19 mouse cellular contexts compared by ENCODE assay signal in the genomic region with DNA sequence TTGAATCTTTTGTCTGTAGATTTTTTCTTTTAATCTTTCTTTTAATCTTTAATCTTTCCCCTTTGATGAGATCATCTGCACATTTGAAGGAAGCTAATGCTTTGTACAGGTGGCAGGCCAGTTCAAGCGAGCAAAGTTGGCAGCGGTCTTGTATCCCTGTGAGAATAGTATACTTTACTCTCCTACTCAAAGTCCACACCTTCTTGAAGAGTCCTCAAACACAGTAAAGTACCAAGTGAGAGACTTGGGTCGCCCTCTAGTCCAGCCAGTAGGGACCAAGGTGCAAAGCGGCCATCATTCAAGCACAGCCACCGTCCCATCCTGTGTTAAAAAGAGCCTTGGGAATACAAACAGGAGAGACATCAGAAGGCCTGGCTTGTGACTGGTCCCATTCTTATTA. TPM values are rescaled to one million over a fixed set of nuclear protein-coding genes. Genes with fewer than 3 reads are reported as not detected.
DNase-seq lines count a peak whose midpoint lies in the region; ATAC-seq and TF ChIP-seq lines count a peak whose summit lies in the region.
"Had no signal": no experiment of that assay in that cellular context is flagged by ENCODE, and none has a peak within 500 bp of the region (broad histone marks: within the 10 kb centered on the region; RNA-seq: fewer than 3 reads in every experiment).

No protein-coding gene starts in this region.

- no peak for DNase-seq in heart, embryonic 10.5 days (ENCODE audit: low spot score)
- no peak for DNase-seq in heart, postnatal 14 days
- DNase-seq in kidney, postnatal 10 days = peak; percentile 46
- no peak for DNase-seq in lung, embryonic 14.5 days
- peak; percentile 84 for DNase-seq in lung, postnatal 25 days (ENCODE audit: low spot score)
- DNase-seq in yolk sac, embryonic 10.5 days (ENCODE audit: low spot score) = no peak
- DNase-seq in ovary, postnatal 14 days (ENCODE audit: low spot score) = no peak
- DNase-seq: cerebellum, adult 8-10 months; layer of hippocampus, postnatal 36 days; liver, embryonic 13.5 days; right cerebral cortex, postnatal 4 days; thymus, postnatal 25 days had no signal

- no peak overlapping the region for H3K4me3 ChIP-seq in heart, embryonic 10.5 days
- H3K4me3 ChIP-seq in lung, embryonic 14.5 days (ENCODE audit: low read depth, low read length) = no peak overlapping the region
- H3K4me3 ChIP-seq: forebrain, embryonic 13.5 days; heart, embryonic 15.5 days; hindbrain, embryonic 15.5 days; liver, embryonic 13.5 days; myocyte; neural tube, embryonic 13.5 days had no signal

- H3K9ac ChIP-seq in lung, embryonic 14.5 days = no peak overlapping the region
- H3K9ac ChIP-seq: forebrain, embryonic 13.5 days; heart, embryonic 15.5 days; hindbrain, embryonic 15.5 days; liver, embryonic 13.5 days; neural tube, embryonic 13.5 days had no signal

- no peak for TF ChIP-seq CTCF in lung, embryonic 14.5 days (IDR thresholded peaks at IDR 0.05; ENCODE audit: low read depth)

- H3K4me2 ChIP-seq in lung, embryonic 14.5 days = no peak overlapping the region
- H3K4me2 ChIP-seq: forebrain, embryonic 13.5 days; heart, embryonic 15.5 days; hindbrain, embryonic 15.5 days; liver, embryonic 13.5 days; neural tube, embryonic 13.5 days had no signal

- H3K4me1 ChIP-seq in heart, embryonic 10.5 days = peaks cover 60% of the 10 kb centered on the region
- H3K4me1 ChIP-seq in lung, embryonic 14.5 days (ENCODE audit: insufficient read depth) = peaks cover 13% of the 10 kb centered on the region; the same call in 1 of the 2 replicates
- H3K4me1 ChIP-seq: liver, embryonic 13.5 days had no signal

- intact Hi-C loops in heart, postnatal 14 days (cut with DNase I) = no loop called here

- ATAC-seq in lung, embryonic 14.5 days (ENCODE audit: insufficient read depth) = no peak

- no peaks in the 10 kb centered on the region for H3K36me3 ChIP-seq in heart, embryonic 10.5 days
- H3K36me3 ChIP-seq in lung, embryonic 14.5 days (ENCODE audit: insufficient read depth) = no peaks in the 10 kb centered on the region
- H3K36me3 ChIP-seq: heart, embryonic 15.5 days; hindbrain, embryonic 15.5 days; liver, embryonic 13.5 days; neural tube, embryonic 13.5 days had no signal

- no peaks in the 10 kb centered on the region for H3K9me3 ChIP-seq in heart, embryonic 10.5 days
- no peaks in the 10 kb centered on the region for H3K9me3 ChIP-seq in lung, embryonic 14.5 days (ENCODE audit: low read depth, low read length)
- H3K9me3 ChIP-seq: forebrain, embryonic 13.5 days; heart, embryonic 15.5 days; hindbrain, embryonic 15.5 days; liver, embryonic 13.5 days; neural tube, embryonic 13.5 days had no signal

- peak overlapping the region; percentile 75 for H3K27ac ChIP-seq in heart, embryonic 10.5 days
- peak overlapping the region; percentile 44; the same call in 1 of the 2 replicates for H3K27ac ChIP-seq in lung, embryonic 14.5 days (ENCODE audit: low read depth)
- H3K27ac ChIP-seq: forebrain, embryonic 13.5 days; hindbrain, embryonic 15.5 days; liver, embryonic 13.5 days; macrophage; neural tube, embryonic 13.5 days had no signal

- no peaks in the 10 kb centered on the region for H3K27me3 ChIP-seq in heart, embryonic 10.5 days (ENCODE audit: insufficient read depth, poor library complexity, severe bottlenecking)
- no peaks in the 10 kb centered on the region for H3K27me3 ChIP-seq in lung, embryonic 14.5 days (ENCODE audit: insufficient read depth, low read length)
- H3K27me3 ChIP-seq: forebrain, embryonic 13.5 days; heart, embryonic 15.5 days; hindbrain, embryonic 15.5 days; liver, embryonic 13.5 days; neural tube, embryonic 13.5 days had no signal

- WGBS in heart, embryonic 10.5 days = 83% methylated on average over 5 of the region's 5 CpGs
- 60% methylated on average over 5 of the region's 5 CpGs for WGBS in lung, embryonic 14.5 days

RNA-seq across cellular contexts. Expression of gene Afdn, which starts 25.3 kb away (rescaled TPM):
- 91.3 and 110 TPM in 2 replicates for polyA plus RNA-seq in heart, embryonic 10.5 days (2016; fragmentation: Nextera tagmentation; extraction: Ambion mirVana)
- total RNA-seq in heart, postnatal 14 days (2021) = 100 to 1,000 TPM; 106 to 131 TPM
- polyA plus RNA-seq in lung, embryonic 14.5 days (2014; fragmentation: Nextera tagmentation; extraction: Ambion mirVana) = 138 TPM in 2 replicates

RNA-seq across cellular contexts. Expression of gene Tcte2, which starts 26.6 kb away (rescaled TPM):
- 3.3 and 3.7 TPM in 2 replicates for polyA plus RNA-seq in heart, embryonic 10.5 days (2016; fragmentation: Nextera tagmentation; extraction: Ambion mirVana)
- 1 to 10 TPM; 2.5 to 5.6 TPM for total RNA-seq in heart, postnatal 14 days (2021)
- polyA plus RNA-seq in lung, embryonic 14.5 days (2014; fragmentation: Nextera tagmentation; extraction: Ambion mirVana) = 5.1 and 5.8 TPM in 2 replicates
- total RNA-seq: hematopoietic stem cell, adult 5-6 weeks had no signal
- polyA plus RNA-seq: macrophage had no signal

Comparison
In these comparisons a context has a peak if more than half of its experiments do, and no peak if none do; other contexts are left out.
1. DNase-seq: peak in kidney, postnatal 10 days (single experiment) and lung, postnatal 25 days (single experiment); none in heart, embryonic 10.5 days (single experiment), heart, postnatal 14 days (0 of 2), lung, embryonic 14.5 days (single experiment), yolk sac, embryonic 10.5 days (single experiment) and ovary, postnatal 14 days (single experiment).